Mouse (Mus musculus) bone marrow, adult 2 months (tissue): Measurements from ENCODE around the gene Strbp.

ENCODE experiments used
- CTCF ChIP-seq: fragments of 200-500 bp; IDR thresholded peaks from 2 replicates; pipeline ENCODE4 v1.5.1; 2011; ENCODE audit warnings: low read length, control low read depth; ENCODE audit not compliant: control insufficient read depth, insufficient read depth
- POLR2A ChIP-seq: fragments of 200-500 bp; IDR thresholded peaks from 2 replicates; pipeline ENCODE4 v1.6.1; 2011; ENCODE audit warnings: low read depth, mild to moderate bottlenecking, control low read depth, low read length, borderline replicate concordance; ENCODE audit not compliant: control insufficient read depth

DNA sequence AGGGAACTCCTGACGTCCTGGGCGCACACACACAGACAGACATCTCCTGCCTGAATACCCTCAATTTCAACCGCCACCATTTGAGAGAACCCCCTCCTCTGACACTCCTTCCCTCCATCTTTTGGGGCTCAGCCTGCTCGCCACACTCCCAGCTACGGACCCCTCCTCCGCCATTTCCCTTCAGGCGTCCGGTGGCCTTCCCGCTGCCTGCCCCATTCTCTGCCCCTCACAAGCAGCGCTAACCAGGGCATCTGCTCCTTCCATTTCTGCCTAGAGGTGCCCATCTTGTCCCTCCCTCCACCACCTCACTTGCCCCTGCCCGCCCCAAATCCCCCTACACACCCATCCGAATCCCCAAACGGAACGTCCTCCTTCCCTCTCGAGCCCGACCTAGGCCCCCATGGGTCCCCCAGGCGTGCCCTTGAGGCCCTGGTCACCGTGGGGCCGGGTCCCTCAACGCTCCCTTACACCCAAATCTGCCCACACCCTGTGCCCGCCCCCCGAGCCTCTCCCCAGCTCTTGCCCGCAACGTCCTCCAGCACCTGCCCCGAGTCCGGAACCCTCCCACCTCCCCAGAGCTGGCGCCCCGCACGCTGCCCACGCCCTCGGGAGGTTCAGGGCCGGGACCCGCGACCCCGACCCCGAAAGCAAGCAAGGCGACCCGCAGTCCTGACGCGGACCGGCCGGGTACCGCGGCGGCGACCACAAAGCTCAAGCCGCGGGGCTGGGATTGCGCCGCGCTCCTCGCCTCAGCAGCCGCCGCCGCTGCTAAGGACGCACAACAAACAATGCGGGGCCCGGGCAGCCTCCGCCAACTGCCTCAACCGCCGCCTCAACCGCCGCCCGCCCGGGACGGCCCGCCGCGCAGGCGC lies 1.1 kb downstream of the Strbp start:
- TF ChIP-seq CTCF (no peak), POLR2A (no peak)
